Mouse (Mus musculus): ENCODE results near the gene Sh3yl1.

Gene Sh3yl1

GRCm38 (mm10) chr12:30970700-30971099 is 59.2 kb downstream of the Sh3yl1 start:
- no peak for DNase-seq

DNA sequence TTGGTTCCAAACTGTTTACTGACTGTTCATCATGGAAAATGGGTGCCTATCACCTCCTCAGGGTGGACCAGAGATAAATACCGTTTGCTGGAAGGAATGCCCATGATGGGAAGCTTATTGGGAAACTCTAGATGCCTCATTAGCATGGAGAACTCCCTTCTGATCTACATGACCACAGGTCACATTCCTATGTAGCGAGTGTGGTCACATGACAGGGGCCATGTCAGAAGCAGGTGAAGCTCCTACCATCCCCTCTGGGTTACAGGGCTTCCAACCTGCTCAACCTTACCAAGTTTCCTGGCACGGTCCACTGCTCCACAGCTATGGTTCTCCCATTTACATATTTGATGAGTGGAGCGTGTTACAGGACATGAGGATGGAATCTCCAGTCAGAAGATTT is 92.3 kb downstream of the Sh3yl1 start:
- DNase-seq = no peak

DNA sequence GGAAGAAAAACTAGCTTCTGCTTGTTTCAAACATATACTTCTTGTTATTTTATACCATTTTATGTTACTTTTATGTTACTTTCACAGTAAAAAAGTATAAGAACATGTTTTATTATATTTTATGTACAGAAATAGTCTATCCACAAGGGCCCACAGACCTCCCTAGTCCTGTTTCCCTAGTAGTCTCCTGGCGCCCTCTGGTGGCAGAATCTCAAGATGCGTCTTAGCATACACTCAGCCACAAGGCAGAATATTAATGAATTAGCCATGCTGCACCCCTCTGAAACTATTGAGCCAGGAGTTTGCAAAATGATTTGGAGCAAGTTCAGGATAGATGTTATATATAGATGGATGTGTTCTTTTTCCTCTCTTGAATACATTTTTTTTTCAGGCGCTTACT is 93.5 kb downstream of the Sh3yl1 start:
- peak; percentile 92 for DNase-seq

GRCm38 (mm10) chr12:31008171-31008570 is 96.7 kb downstream of the Sh3yl1 start:
- DNase-seq = peak; percentile 37
